Mouse (Mus musculus) 3T3-L1 (cell line): ENCODE data around the gene Fgr.

Source experiments
- DNase-seq: peaks from one replicate; pipeline ENCODE4 v3.0.0-alpha.2; 2015; ENCODE audit warnings: low read depth, low spot score

Gene Fgr

DNA sequence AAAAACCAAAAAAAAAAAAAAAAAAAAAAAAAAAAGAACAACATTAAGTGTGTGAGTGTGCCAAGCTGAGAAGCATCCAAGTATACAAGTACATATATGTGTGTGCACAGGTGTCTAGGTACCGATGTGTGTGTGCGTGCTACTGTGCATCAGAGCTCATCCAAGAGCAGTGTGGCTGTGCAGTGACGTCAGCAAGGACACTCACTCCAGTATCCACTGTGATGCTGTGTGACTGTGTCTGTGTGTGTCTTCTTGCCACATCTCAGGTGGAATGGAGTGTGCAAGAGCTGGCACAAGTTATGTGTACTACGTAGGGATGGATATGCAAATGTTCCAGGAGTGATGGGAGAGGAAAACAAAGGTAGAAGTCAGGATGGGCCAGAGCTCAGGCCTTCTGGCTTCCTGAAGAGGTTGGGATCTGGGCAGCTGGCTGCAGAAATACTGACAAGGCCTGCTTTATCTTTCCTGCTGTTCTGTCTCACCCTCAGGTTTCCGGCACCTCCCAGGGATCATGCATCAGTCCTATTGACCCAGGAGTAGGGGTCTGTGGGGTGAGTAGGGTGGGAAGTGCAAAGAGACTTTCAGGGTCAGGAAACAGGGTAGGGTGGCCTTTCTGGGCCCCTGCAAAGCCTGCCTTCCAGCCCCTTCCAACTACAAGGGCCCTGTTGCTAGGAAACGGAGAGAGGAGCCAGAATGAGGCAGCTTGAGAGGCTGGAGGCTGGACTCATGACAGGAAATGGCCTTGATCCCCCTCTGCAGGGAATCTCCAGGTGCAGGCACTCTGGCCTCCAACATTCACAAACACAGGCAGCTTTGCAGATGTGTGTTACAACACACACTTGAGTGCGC is 10.0 kb downstream of the Fgr start:
- no peak for DNase-seq

DNA sequence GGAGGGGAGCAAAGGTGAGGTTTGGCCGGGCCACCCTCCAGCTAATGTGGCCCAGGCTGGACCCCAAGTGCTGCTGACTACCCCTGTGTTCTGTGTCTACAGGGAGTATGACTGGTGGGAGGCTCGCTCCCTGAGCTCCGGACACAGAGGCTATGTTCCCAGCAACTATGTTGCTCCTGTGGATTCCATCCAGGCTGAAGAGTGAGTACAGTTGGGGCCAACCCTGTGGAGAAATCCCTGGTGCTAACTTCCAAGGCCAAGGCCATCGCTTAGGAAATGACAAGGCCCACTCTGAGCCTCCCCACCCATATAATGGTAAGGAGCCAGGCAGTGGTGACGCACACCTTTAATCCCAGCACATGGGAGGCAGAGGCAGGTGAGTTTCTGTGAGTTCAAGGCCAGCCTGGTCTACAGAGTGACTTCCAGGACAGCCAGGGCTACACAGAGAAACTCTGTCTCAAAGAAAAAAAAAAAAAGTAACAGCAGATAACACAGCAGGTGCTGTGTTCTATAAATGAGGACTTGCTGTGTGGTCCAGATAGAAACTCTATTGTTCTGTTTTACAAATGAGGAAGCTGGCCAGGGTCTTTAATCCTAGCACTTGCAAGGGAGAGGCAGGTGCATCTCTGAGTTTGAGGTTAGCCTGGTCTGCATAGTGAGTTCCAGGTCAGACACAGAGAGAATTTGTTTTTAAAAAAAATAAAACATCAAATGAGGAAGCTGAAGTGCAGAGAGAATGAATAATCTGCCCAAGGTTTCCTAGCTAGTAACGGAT is 14.9 kb downstream of the Fgr start:
- no peak for DNase-seq

DNA sequence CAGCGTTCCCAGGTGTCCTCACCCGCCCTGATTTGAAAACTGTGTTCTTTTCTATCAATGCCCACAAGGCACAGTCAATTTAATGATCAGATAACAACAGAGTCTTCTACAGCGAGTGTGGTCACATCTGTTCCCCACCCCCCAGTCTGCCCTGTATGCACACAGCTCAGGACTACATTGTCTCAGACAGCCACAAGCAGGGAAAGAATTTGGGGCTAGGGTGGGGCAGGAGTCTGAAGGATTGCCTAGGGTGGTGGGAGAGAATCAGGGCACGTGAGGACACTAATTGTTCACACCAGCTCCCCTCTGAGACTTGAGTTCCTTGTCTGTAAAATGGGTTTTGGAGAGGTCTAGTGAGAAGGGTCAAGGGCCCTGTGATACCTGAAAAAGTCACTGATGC is 19.7 kb downstream of the Fgr start:
- no peak for DNase-seq

DNA sequence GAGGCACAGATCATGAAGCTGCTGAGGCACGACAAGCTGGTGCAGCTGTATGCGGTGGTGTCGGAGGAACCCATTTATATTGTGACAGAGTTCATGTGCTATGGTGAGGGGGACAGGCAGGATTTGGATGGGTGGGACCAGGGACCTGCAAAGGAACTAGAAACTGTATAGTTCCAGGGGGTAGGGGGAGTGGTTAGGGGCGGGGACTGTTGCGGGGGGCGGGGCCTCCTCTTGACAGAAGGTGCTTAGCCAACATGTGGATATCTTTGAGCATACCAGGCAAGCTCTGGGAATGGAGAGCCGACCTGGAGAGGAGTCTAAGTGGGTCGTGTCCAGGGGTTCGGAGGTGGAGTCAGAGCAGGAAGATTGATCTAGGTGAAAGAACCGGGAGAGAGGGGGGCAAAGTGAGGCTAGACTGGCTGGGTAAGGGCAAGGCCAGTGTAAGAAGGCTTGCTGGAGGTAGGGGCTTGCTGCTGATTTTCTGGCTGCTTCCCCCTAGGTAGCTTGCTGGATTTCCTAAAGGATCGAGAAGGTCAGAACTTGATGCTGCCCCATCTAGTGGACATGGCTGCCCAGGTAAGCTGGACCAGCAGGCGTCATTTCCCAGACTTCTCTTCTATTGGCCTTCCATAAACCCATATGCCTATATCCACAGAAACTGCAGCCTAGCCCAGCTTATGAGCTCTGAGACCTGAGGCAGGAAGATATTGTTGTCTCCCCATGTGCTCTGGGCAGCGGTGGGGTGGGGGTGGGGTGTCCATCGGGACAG is 23.8 kb downstream of the Fgr start:
- no peak for DNase-seq

DNA sequence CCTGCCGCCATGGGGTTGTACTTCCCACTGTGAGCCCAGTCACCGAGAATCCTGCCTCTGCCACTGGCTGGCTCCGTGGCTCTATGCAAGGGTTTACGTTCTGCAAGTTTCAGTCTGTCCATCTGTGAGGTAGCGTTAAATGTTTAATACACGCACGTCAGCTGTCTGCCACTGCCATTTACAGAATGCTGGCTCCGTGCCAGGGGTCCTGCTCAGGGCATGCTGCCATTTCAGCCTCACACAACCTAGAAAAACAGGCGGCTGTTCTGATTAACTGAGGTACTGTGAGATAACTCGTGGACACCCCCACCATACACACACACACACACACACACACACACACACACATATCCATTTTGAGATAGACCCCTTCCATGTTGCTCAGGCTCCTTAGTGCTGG is 29.0 kb downstream of the Fgr start:
- no peak for DNase-seq

DNA sequence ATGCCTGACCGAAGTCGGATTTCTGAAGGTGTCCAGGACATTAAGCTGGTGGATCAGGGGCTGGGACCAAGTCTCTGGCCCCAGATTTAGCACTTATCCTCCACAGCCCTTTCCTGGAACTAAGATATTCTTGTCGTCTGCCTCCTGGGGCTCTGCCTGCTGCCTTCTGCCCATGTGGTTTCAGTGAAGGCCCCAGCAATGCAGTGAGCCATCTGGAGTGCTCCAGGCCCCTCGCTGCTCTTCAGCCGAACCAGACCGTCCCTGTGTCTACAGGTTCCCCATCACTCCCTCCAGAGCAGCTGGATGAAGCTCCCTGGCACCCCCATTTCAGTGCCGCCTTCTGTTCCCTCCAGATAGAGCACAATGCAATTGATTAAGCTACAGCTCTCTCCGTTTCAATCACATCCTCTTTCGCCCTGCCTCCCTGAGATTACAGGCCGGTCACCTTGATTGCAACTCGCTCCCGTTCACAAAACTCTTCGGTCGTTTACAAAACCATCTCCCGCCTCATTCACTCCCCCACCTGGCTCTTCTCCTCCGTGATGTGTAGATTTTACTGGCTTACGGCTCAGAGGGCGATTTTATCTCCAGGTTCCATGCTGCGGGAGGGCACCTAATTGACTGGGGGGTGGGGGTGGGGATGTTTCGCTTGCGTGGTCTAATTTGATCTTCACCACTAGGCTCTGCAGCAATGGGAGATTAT is 29.6 kb downstream of the Fgr start:
- no peak for DNase-seq

DNA sequence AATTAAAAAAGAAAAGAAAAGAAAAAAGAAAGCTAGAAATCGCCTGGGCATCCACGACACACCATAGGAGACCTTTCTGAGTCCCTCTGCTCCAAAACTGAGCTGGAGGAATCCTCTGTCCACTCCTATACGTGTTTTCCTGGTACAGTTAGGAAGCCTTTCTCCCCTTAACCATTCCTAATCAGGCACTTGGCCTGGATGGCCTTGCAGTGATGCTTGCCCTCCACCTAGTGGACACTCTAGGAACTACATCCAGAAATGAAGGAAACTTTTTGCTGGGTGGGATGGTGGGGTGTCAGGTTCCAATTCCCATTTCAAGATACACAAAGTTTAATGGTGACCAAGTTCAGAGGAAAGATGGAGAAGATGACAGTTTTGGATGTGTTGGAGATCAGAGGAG is 31.3 kb downstream of the Fgr start:
- DNase-seq, result peak; percentile 86

DNA sequence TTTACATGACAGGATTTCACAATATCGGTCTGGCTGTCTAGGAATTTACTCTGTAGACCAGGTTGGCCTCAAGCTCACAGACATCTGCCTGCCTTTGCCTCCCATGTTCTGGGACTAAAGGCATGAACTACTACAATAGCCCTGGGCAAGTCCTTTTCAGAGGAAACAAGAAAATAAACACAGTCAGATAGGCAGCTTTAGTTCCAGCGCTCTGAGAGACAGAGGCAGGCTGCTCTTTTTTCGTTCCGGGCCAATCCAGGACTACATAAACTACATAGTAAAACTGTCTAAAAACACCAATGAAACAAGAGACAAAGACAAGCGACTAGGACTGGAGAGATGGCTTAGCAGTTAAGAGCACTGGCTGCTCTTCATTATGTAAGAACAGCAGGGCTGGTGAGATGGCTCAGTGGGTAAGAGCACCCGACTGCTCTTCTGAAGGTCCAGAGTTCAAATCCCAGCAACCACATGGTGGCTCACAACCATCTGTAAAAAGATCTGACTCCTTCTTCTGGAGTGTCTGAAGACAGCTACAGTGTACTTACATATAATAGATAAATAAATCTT is 32.1 kb downstream of the Fgr start:
- DNase-seq, result peak; percentile 27

DNA sequence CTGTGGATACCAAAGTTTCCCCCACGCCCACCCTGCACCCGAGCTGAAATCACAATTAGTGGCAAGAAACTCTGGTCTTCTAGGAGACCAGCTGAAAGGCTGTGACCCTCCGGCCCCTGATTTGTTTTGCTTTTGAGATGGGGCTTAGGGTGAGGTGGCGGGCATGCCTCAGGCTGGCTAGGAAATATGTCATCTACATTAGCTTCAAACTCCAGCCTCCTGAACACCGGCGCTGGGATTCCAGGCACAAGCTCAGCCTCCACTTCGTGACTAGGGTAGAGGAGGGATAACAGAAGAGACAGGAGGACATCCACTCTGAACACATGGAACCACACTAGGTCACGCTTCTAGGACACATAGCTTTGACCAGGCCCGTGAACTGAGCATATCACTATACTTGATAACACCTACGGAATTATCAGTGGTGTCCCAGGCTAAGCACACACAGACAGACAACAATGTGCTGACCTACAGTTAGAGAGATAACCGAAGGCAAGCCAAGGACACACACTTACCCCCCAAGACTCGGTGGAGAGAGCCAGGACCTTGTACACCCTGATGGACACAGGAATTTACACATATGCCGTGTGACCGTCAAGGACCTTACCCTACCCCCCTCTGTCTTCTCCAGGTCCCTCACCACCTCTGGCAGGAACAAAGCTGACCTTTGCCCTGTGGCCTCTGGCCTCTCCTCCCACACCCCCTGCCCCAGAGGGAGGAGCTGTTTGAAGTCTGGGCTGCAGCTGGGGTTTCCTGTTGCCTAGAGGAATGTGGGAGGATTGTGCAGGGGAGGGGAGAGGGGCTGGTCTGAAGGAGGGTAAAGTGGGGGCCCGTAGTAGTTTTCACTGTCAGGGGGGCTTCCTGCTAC is 33.9 kb downstream of the Fgr start:
- no peak for DNase-seq

DNA sequence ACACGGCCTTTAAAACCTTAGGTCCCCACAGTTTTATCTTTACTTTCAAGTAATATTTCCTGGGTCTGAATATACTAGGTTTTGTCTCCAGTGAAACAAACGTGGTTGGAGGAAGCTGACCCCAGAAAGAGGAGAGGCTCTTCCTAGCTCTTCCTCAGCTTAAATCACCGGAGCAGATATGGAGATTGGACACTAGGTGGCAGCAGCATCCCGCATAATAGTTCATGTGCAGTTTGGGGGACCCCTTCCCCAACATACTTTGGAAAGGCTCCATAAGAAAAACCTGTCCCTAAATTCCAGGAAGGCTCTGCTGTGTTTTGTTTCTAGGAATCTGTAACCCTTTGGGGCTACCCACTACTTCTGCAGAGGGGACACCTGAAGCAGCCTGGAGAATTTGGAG is 35.2 kb downstream of the Fgr start:
- DNase-seq, result peak; percentile 61

DNA sequence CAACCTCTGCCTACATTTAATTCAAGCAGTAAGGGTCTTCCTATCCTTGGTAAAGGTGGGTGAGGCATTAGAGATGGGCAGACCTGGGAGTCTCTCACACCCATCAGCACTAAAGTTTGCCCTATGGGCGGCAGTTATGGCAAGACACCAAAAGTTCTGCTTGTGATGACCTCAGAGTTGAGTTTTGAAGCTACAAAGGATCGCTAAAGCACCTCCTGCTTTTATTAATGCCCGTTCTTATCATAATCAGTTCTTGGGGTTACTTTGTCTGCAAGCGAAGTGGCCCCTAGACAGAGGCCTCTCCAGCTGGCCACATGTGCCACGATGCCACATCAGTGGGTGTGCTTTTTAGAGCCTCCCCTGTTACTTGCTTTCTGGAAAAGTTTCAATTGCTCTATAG is 35.8 kb downstream of the Fgr start:
- no peak for DNase-seq

DNA sequence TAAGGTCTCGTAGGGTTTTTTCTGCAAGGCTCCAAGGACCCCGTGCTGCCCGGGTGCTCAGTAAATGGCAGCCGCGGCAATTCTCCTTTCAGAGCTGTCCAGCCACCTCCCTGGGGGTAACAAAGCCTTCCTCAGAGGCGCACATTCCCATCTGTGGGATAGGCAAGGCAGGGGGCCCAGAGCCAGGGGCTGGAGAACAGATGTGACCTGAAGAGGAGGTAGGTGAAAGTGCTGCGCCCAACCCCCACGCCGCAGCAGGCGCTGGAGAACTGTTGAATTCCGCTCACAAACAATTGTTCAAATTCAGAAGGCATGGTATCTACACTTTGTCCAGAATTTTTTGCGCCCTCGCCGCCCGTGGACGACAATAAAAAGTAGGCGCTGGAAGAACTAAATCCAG is 36.7 kb downstream of the Fgr start:
- DNase-seq, result no peak

DNA sequence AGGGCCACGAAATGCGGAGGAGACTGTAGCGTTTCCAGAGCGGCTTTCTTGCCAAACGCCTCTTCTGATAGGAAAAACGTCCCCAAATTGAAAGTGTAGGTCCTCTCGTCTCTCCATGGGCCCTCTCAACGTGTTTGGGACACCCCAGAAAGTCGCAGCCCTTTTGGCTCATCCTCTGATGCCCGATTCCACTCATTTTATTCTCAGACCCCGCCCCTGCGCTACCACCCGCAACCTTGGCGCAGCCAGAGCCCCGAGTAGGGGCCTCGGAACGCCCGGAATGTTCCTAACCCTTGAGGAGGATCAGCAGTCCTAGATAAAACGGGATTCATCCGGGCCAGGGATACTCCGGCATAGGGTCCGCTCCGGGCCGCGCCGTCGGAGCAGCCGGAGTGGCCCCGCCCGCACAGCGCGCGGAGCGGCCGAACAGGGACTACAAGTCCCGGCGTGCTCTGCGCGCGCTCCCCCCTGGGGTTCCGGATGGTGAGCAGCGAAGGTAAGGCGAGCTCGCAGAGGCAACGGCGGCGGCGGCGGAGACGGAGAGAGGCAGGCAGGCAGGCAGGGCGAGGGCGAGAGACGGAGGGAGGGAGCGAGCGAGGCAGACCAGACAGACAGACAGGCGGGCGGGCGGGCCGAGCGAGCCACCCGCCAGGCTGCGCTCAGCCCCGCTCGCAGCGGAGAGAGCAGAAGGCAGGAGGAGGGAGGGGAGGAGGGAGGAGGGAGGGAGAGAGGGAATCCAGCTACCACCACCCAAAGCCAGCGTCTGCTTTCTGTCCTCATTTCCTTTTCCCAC is 37.3 kb downstream of the Fgr start, which contains the start of gene Ahdc1:
Gene Ahdc1 (plus strand): TSS at position 233 of the 793 bp plus-strand sequence.
- peak; percentile 82 for DNase-seq

DNA sequence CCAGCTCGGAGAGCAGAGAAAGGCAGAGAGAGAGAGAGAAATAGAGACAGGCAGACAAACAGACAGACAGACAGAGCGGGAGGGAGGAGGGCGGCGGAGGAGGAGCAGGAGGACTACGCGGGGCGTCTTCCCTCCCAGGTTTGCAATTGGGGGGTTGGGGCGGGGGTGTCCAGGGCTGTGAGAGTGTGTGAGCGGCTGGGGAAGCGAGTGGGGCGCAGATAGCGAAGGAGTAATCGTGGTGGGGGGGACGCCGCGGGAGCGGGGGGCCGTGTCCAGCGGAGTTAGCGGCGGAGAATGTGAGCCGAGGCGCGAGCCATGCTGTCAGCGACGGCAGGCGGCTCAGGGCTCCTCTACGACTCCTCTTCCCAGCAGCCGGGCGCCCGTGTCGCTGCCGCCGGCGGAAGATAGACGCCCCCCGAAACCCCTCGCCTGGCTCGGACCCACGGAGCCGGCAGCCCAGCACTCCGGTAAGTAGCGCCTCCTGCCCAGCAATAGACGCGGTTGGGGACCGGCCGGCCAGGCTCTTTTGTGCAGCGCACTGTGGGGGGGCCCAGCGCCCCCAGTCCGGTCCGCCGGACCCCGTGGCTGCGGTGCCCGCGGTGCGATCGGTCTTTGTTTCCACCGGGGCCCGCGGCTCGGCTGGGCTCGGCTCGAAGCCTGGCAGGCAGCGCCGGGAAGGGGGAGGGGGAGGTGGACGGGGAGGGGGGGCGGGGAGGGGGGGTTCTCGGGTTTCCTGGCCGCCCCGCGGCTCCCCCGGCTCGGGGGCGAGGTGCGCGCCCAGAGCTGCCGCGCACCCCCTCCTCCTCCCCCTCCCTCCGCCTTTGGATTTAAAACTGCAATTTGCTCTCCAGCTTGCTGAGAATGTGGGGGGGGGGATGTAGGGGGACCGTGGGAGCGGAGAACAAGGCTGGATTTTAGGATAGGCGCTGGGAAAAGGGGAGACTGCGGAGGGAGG is 38.2 kb downstream of the Fgr start:
- DNase-seq, result peak; percentile 33

DNA sequence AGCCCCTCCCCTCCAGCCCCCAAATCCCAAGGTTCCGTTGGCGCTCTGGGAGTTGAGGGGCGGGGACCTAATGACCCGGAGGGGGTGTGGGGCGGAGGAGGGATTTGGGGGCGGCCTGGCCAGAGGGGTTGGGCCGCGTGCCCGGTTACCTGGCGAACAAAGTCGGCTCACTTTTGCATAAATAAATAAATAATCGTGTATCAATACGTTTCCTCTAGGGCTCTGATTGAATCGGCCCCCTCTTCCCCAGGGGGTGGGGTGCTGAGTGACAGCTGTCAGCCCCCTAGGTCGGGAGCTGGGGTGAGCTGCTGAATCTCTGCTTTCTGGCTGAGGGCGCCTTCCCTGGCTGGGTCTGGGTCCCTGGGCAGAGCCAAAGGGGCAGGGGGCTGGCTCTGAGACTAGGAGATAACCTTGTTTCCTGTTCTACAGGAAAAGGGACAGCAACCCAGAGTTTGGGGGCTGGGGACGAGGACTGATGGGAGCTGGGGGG is 38.9 kb downstream of the Fgr start:
- peak; percentile 65 for DNase-seq

DNA sequence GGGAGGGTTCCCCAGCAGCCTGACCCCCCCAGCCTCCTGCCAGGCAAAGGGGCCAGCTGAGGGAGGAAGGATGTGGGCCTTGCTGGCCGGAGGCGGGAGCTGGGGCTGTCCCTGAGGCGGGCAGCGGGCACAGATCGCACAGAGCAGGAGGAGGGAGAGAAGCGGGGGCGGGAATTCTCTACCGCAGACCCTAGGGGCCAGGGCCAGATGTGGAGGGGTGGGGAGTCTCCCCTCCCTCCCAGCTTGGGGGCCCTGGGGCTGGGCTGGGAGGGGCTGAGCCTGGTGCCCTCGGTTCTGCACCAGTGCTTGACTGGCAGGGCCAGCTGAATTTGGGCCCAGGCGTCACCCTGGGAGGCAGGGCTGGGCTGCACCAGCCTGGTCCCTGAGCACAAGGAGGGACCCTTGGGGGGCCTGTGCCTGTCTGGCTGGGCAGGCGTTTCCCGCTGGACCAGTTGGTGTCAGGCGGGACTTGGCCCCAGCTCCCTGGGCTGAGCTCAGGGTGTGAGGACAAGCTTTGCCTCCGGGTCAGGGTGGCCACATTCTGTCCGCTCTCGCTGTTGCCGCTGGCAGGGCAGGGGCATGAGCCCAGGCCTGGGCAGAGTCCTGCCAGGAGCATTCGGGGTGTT is 39.5 kb downstream of the Fgr start:
- DNase-seq, result peak; percentile 74

DNA sequence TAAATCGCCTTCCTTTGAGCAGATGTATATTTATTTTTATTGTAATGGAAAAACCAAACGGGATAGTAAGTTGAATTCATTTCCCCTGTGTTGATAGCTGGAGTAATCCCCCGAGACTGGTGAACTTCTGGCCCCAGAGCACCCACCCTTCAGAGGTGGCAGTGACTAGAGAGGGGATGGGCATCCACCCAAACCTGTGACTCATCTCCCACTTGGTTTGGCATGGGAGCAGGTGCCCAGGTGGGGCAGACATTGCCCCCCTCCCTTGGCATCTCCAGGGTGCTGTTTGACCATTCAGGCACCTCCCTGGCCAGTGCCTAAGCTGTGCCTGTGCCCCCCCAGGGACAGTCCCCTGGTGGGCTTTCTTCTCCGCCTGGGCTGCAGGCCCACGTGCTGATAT is 40.2 kb downstream of the Fgr start:
- DNase-seq, result no peak
